Mouse (Mus musculus): ENCODE results near the gene Atraid. TPM values are rescaled to one million over a fixed set of nuclear protein-coding genes. Genes with fewer than 3 reads are reported as not detected.

Gene Atraid
- total RNA-seq, 1 experiment: 53.7 TPM

- TF ChIP-seq ZC3H11A (IDR thresholded peaks at IDR 0.05; ENCODE audit: borderline replicate concordance, low read depth, low read length) (no peak), ZNF384 (IDR thresholded peaks at IDR 0.05; ENCODE audit: low read depth, low read length) (no peak), CHD2 (IDR thresholded peaks at IDR 0.05; ENCODE audit: low read depth, low read length) (no peak), HCFC1 (IDR thresholded peaks at IDR 0.05; ENCODE audit: borderline replicate concordance, insufficient read depth, low read length) (no peak), MAFK (IDR thresholded peaks at IDR 0.05; ENCODE audit: insufficient read depth, low read depth, low read length) (no peak)
- in situ Hi-C loops (cut with MboI; ENCODE audit: low sequenced_read_pairs in 2 of 2, unreplicated experiment in 2 of 2): no loop called here
- Histone ChIP-seq H3K4me3 (ENCODE audit: insufficient read depth in 1 of 2, low read depth in 1 of 2, low read length in 2 of 2, poor library complexity in 1 of 2, severe bottlenecking in 1 of 2) (no peak overlapping the region), H3K27ac (ENCODE audit: insufficient read depth, low read depth, low read length, poor library complexity, severe bottlenecking) (no peak overlapping the region), H3K4me1 (ENCODE audit: control insufficient read depth in 2 of 2, insufficient read depth in 2 of 2, low read length in 2 of 2, poor library complexity in 1 of 2) (peaks cover 0 to 2% of the 10 kb centered on the region in 2 experiments; a peak in 1 of 4 replicates), H3K9me3 (ENCODE audit: control insufficient read depth, insufficient read depth, low read depth, low read length) (no peaks in the 10 kb centered on the region), H3K9ac (ENCODE audit: insufficient read depth, low read depth, low read length, poor library complexity, severe bottlenecking) (no peak overlapping the region), H3K36me3 (ENCODE audit: control insufficient read depth, insufficient read depth, low read length, poor library complexity, severe bottlenecking) (peaks cover 92% of the 10 kb centered on the region)
- no peak for DNase-seq (ENCODE audit: low read depth, low spot score)
These were observed 25.1 kb downstream of the Atraid start for GRCm38 (mm10) chr5:31073176-31073575.

DNA sequence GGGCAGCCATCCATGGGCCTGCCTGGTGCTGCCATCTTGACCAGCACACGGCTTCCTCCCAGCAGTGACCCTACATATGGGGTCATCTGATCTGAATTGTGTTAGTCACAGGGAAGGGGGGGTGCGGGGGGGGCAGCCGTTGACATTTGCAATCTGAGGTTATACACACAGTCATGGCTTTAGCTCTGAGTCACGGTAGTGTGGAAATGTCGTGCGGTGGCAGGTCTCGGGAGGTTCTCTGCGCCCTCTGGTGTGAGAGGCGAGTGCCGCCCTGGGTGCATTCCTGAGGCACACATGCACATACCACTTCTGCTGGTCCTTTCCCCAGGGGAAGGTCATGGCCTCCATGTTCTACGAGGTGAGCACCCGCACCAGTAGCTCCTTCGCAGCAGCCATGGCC is 28.2 kb downstream of the Atraid start:
- no peak overlapping the region for H3K9ac ChIP-seq (ENCODE audit: insufficient read depth, low read depth, low read length, poor library complexity, severe bottlenecking)
- H3K4me1 ChIP-seq (ENCODE audit: control insufficient read depth in 2 of 2, insufficient read depth in 2 of 2, low read length in 2 of 2, poor library complexity in 1 of 2): peaks cover 0 to 2% of the 10 kb centered on the region in 2 experiments; a peak in 1 of 4 replicates
- DNase-seq (ENCODE audit: low read depth, low spot score): no peak
- H3K9me3 ChIP-seq (ENCODE audit: control insufficient read depth, insufficient read depth, low read depth, low read length): no peaks in the 10 kb centered on the region
- H3K27ac ChIP-seq (ENCODE audit: insufficient read depth, low read depth, low read length, poor library complexity, severe bottlenecking): no peak overlapping the region
- TF ChIP-seq CHD2 (IDR thresholded peaks at IDR 0.05; ENCODE audit: low read depth, low read length) (no peak), ZNF384 (IDR thresholded peaks at IDR 0.05; ENCODE audit: low read depth, low read length) (no peak), ZC3H11A (IDR thresholded peaks at IDR 0.05; ENCODE audit: borderline replicate concordance, low read depth, low read length) (no peak), HCFC1 (IDR thresholded peaks at IDR 0.05; ENCODE audit: borderline replicate concordance, insufficient read depth, low read length) (no peak), MAFK (IDR thresholded peaks at IDR 0.05; ENCODE audit: insufficient read depth, low read depth, low read length) (no peak)
- no peak overlapping the region for H3K4me3 ChIP-seq (ENCODE audit: insufficient read depth in 1 of 2, low read depth in 1 of 2, low read length in 2 of 2, poor library complexity in 1 of 2, severe bottlenecking in 1 of 2)
- peaks cover 73% of the 10 kb centered on the region for H3K36me3 ChIP-seq (ENCODE audit: control insufficient read depth, insufficient read depth, low read length, poor library complexity, severe bottlenecking)
- in situ Hi-C loops (cut with MboI; ENCODE audit: low sequenced_read_pairs in 2 of 2, unreplicated experiment in 2 of 2): no loop called here

- Histone ChIP-seq H3K4me1 (ENCODE audit: control insufficient read depth in 2 of 2, insufficient read depth in 2 of 2, low read length in 2 of 2, poor library complexity in 1 of 2) (peaks cover 0 to 2% of the 10 kb centered on the region in 2 experiments; a peak in 1 of 4 replicates), H3K27ac (ENCODE audit: insufficient read depth, low read depth, low read length, poor library complexity, severe bottlenecking) (no peak overlapping the region), H3K4me3 (ENCODE audit: insufficient read depth in 1 of 2, low read depth in 1 of 2, low read length in 2 of 2, poor library complexity in 1 of 2, severe bottlenecking in 1 of 2) (no peak overlapping the region), H3K36me3 (ENCODE audit: control insufficient read depth, insufficient read depth, low read length, poor library complexity, severe bottlenecking) (peaks cover 36% of the 10 kb centered on the region), H3K9ac (ENCODE audit: insufficient read depth, low read depth, low read length, poor library complexity, severe bottlenecking) (no peak overlapping the region), H3K9me3 (ENCODE audit: control insufficient read depth, insufficient read depth, low read depth, low read length) (no peaks in the 10 kb centered on the region)
- in situ Hi-C loops (cut with MboI; ENCODE audit: low sequenced_read_pairs in 2 of 2, unreplicated experiment in 2 of 2): no loop called here
- TF ChIP-seq CHD2 (IDR thresholded peaks at IDR 0.05; ENCODE audit: low read depth, low read length): no peak
- peak; percentile 39 for TF ChIP-seq MAFK (IDR thresholded peaks at IDR 0.05; ENCODE audit: insufficient read depth, low read depth, low read length)
- no peak for TF ChIP-seq ZC3H11A (IDR thresholded peaks at IDR 0.05; ENCODE audit: borderline replicate concordance, low read depth, low read length)
- TF ChIP-seq ZNF384 (IDR thresholded peaks at IDR 0.05; ENCODE audit: low read depth, low read length): no peak
- TF ChIP-seq HCFC1 (IDR thresholded peaks at IDR 0.05; ENCODE audit: borderline replicate concordance, insufficient read depth, low read length): no peak
- DNase-seq (ENCODE audit: low read depth, low spot score): no peak
These were observed 32.1 kb downstream of the Atraid start for GRCm38 (mm10) chr5:31080059-31080794.

- DNase-seq (ENCODE audit: low read depth, low spot score): no peak
- H3K27ac ChIP-seq (ENCODE audit: insufficient read depth, low read depth, low read length, poor library complexity, severe bottlenecking): no peak overlapping the region
- H3K9me3 ChIP-seq (ENCODE audit: control insufficient read depth, insufficient read depth, low read depth, low read length): no peaks in the 10 kb centered on the region
- no peak overlapping the region for H3K4me3 ChIP-seq (ENCODE audit: insufficient read depth in 1 of 2, low read depth in 1 of 2, low read length in 2 of 2, poor library complexity in 1 of 2, severe bottlenecking in 1 of 2)
- H3K9ac ChIP-seq (ENCODE audit: insufficient read depth, low read depth, low read length, poor library complexity, severe bottlenecking): no peak overlapping the region
- in situ Hi-C loops (cut with MboI; ENCODE audit: low sequenced_read_pairs in 2 of 2, unreplicated experiment in 2 of 2): no loop called here
- TF ChIP-seq ZC3H11A (IDR thresholded peaks at IDR 0.05; ENCODE audit: borderline replicate concordance, low read depth, low read length) (no peak), HCFC1 (IDR thresholded peaks at IDR 0.05; ENCODE audit: borderline replicate concordance, insufficient read depth, low read length) (no peak), ZNF384 (IDR thresholded peaks at IDR 0.05; ENCODE audit: low read depth, low read length) (no peak), CHD2 (IDR thresholded peaks at IDR 0.05; ENCODE audit: low read depth, low read length) (no peak)
- H3K4me1 ChIP-seq (ENCODE audit: control insufficient read depth in 2 of 2, insufficient read depth in 2 of 2, low read length in 2 of 2, poor library complexity in 1 of 2): peaks cover 0 to 2% of the 10 kb centered on the region in 2 experiments; a peak in 1 of 4 replicates
- H3K36me3 ChIP-seq (ENCODE audit: control insufficient read depth, insufficient read depth, low read length, poor library complexity, severe bottlenecking): peaks cover 30% of the 10 kb centered on the region
These were observed 32.7 kb downstream of the Atraid start for GRCm38 (mm10) chr5:31080795-31081164.
